Mouse (Mus musculus): ENCODE measurements around the gene Zbtb42. TPM values are rescaled to one million over a fixed set of nuclear protein-coding genes. Genes with fewer than 3 reads are reported as not detected.

The Zbtb42 gene
- total RNA-seq, 2 experiments from 2014 or later: 10.0 to 10.1 TPM

Small RNAs within 50 kb of the gene (microRNA-seq; reads per million reads assigned to microRNA genes)
- 1.8 to 2.8 reads per million in 2 experiments for gene Mir6939

Other genes with a start within 250 kb of the Zbtb42 start
- 10 to 100 TPM; 25.6 to 26.5 TPM for gene A530016L24Rik, start 189.4 kb upstream of the Zbtb42 start, total RNA-seq (2021)
- under 1 TPM; 0.11 to 0.12 TPM for gene Tmem179, start 162.1 kb upstream of the Zbtb42 start, total RNA-seq (2021)
- 10 to 100 TPM; 18.6 to 19.7 TPM for gene Inf2, start 90.0 kb upstream of the Zbtb42 start, total RNA-seq (2021)
- gene Adssl1, start 58.8 kb upstream of the Zbtb42 start, total RNA-seq (2021): 100 to 1,000 TPM; 135 to 137 TPM
- 10 to 100 TPM; 39.9 to 43.2 TPM for gene Siva1, start 34.1 kb upstream of the Zbtb42 start, total RNA-seq (2021)
- 100 to 1,000 TPM; 352 to 392 TPM for gene Akt1, start 3.9 kb upstream of the Zbtb42 start, total RNA-seq (2021)
- gene Cep170b, start 41.6 kb downstream of the Zbtb42 start, total RNA-seq (2021): 10 to 100 TPM; 13.1 to 14.1 TPM
- gene Pld4, start 81.8 kb downstream of the Zbtb42 start, total RNA-seq (2021): 1 to 10 TPM; 3.4 to 4.1 TPM
- gene Ahnak2, start 123.8 kb downstream of the Zbtb42 start, total RNA-seq (2021): 10 to 100 TPM; 13.5 to 16.8 TPM
- 1 to 10 TPM; 4.5 to 6.0 TPM for gene Clba1, start 130.1 kb downstream of the Zbtb42 start, total RNA-seq (2021)
- 10 to 100 TPM; 25.8 to 26.8 TPM for gene Cdca4, start 150.6 kb downstream of the Zbtb42 start, total RNA-seq (2021)
- gene Gpr132, start 189.4 kb downstream of the Zbtb42 start, total RNA-seq (2021): under 1 TPM; 0.16 to 0.17 TPM

All from heart, postnatal 4 days (tissue).